Mouse (Mus musculus) liver, embryonic 14.5 days (tissue): ENCODE results near the gene Olfr1026. TPM values are rescaled to one million over a fixed set of nuclear protein-coding genes. Genes with fewer than 3 reads are reported as not detected.

ENCODE experiments used
- ATAC-seq: fragments of 200-750 bp; cut with Nextera tagmentation; 2 replicates; pipeline ENCODE4 v1.8.0; 2017; ENCODE audit warnings: moderate number of reproducible peaks, mild to moderate bottlenecking, moderate library complexity; ENCODE audit not compliant: insufficient read depth
- DNase-seq, 3 experiments: peaks; one replicate each; pipeline ENCODE4 v3.0.0-alpha.2; 2012 to 2013; ENCODE audit warnings: low read depth in 3 of 3, low spot score in 3 of 3
- H3K27ac ChIP-seq: fragments of 300-500 bp; sonication (generic); 2 replicates; pipeline ENCODE4 v1.5.1; 2014; ENCODE audit warnings: moderate library complexity, mild to moderate bottlenecking, control low read depth, inconsistent platforms
- H3K27me3 ChIP-seq: fragments of 300-500 bp; sonication (generic); 2 replicates; pipeline ENCODE4 v1.6.1; 2014; ENCODE audit warnings: mild to moderate bottlenecking, low read length, moderate library complexity; ENCODE audit not compliant: control insufficient read depth, insufficient read depth
- H3K36me3 ChIP-seq: fragments of 300-500 bp; sonication (generic); replicated peaks from 2 replicates; pipeline ENCODE4 v1.6.1; 2014; ENCODE audit warnings: low read depth; ENCODE audit not compliant: control insufficient read depth, insufficient read depth
- H3K4me1 ChIP-seq, 2 experiments: fragments of 200-500 bp in 1 of 2; fragments of 300-500 bp in 1 of 2; sonication (generic) in 1 of 2; replicated peaks; 2 replicates each; pipeline ENCODE4 v1.6.1; 2012 to 2014; ENCODE audit warnings: antibody characterized with exemption in 1 of 2, inconsistent platforms in 1 of 2, low read length in 1 of 2; ENCODE audit not compliant: control insufficient read depth in 2 of 2, insufficient read depth in 2 of 2
- H3K4me2 ChIP-seq: fragments of 300-500 bp; sonication (generic); 2 replicates; pipeline ENCODE4 v1.6.1; 2014; ENCODE audit warnings: low read depth, mild to moderate bottlenecking, control low read depth, moderate library complexity
- H3K4me3 ChIP-seq, 2 experiments: fragments of 200-500 bp in 1 of 2; fragments of 300-500 bp in 1 of 2; sonication (generic) in 1 of 2; 2 replicates each; pipeline ENCODE4 v1.5.1; 2012 to 2014; ENCODE audit warnings: low read depth in 2 of 2, low read length in 2 of 2, mild to moderate bottlenecking in 2 of 2, control low read depth in 1 of 2, inconsistent platforms in 1 of 2, moderate library complexity in 1 of 2; ENCODE audit not compliant: insufficient read depth in 1 of 2
- H3K9ac ChIP-seq: fragments of 300-500 bp; sonication (generic); replicated peaks from 2 replicates; pipeline ENCODE4 v1.6.1; 2014; ENCODE audit warnings: mild to moderate bottlenecking, control low read depth, moderate library complexity
- H3K9me3 ChIP-seq: fragments of 300-500 bp; sonication (generic); 2 replicates; pipeline ENCODE4 v1.6.1; 2016; ENCODE audit warnings: low read length, mixed read lengths; ENCODE audit not compliant: control insufficient read depth
- CTCF ChIP-seq: IDR thresholded peaks from 2 replicates; pipeline ENCODE4 v1.5.1; 2016; ENCODE audit warnings: antibody characterized with exemption, low read depth, control low read depth
- EP300 ChIP-seq: IDR thresholded peaks from 2 replicates; pipeline ENCODE4 v1.6.1; 2016; ENCODE audit warnings: antibody characterized with exemption, low read depth
- WGBS: fragments of 180-500 bp; shearing (Covaris S2); extraction: QIAGEN DNeasy Blood & Tissue Kit; methylation state at CpG from one replicate; pipeline ENCODE4 v1.1.7; 2014; ENCODE audit not compliant: insufficient replicate concordance; 5-methylcytosine and 5-hydroxymethylcytosine counted together
- polyA plus RNA-seq, 2 experiments: library from polyadenylated mRNA; depleted of rRNA in 1 of 2; stranded (reverse) in 1 of 2; unstranded in 1 of 2; fragments of >200 nt; fragmentation: Nextera tagmentation in 1 of 2; extraction: Ambion mirVana in 1 of 2; gene quantifications; 2 replicates each; pipeline versions ENCODE4 v1.2.1 to v1.2.3; 2012 to 2014

Olfr1026 gene
- polyA plus RNA-seq, 2 experiments, result not detected

- Histone ChIP-seq H3K4me2 (no peak within 1 kb of the TSS), H3K4me1 (no peaks in the 10 kb centered on the region), H3K27ac (no peak within 1 kb of the TSS), H3K27me3 (no peaks in the 10 kb centered on the region), H3K9ac (no peak within 1 kb of the TSS), H3K36me3 (no peaks in the 10 kb centered on the region), H3K4me3 (no peak within 1 kb of the TSS), H3K9me3 (no peaks in the 10 kb centered on the region)
- TF ChIP-seq EP300, result no peak
- no peak for TF ChIP-seq CTCF
- ATAC-seq (no peak), DNase-seq (no peak)
- 28% methylated on average over 1 of the region's 1 CpGs for WGBS
Measured at GRCm38 (mm10) chr2:85950137-85950536, 28.8 kb downstream of the Olfr1026 start, which contains the start of gene Olfr1028. Gene Olfr1028, plus strand, starts transcription at chr2:85950437.

- Histone ChIP-seq H3K27me3 (no peaks in the 10 kb centered on the region), H3K9me3 (no peaks in the 10 kb centered on the region), H3K4me3 (no peak within 1 kb of the TSS), H3K4me2 (no peak within 1 kb of the TSS), H3K27ac (no peak within 1 kb of the TSS), H3K4me1 (no peaks in the 10 kb centered on the region), H3K36me3 (no peaks in the 10 kb centered on the region), H3K9ac (no peak within 1 kb of the TSS)
- no peak for DNase-seq
- TF ChIP-seq CTCF (no peak), EP300 (no peak)
- no peak for ATAC-seq
- 56% methylated on average over 2 of the region's 2 CpGs for WGBS
Measured at GRCm38 (mm10) chr2:85973595-85973994, 52.2 kb downstream of the Olfr1026 start, which contains the start of gene Olfr1029. Gene Olfr1029, plus strand, starts transcription at chr2:85973895.

Other genes with a start within 250 kb of the Olfr1026 start
- gene Olfr1006, start 242.8 kb upstream of the Olfr1026 start, polyA plus RNA-seq (2012; rRNA removed), result not detected in 2 replicates
- not detected in 2 replicates for gene Olfr1006, start 242.8 kb upstream of the Olfr1026 start, polyA plus RNA-seq (2014; fragmentation: Nextera tagmentation; extraction: Ambion mirVana)
- not detected in 2 replicates for gene Olfr1008, start 232.1 kb upstream of the Olfr1026 start, polyA plus RNA-seq (2012; rRNA removed)
- gene Olfr1008, start 232.1 kb upstream of the Olfr1026 start, polyA plus RNA-seq (2014; fragmentation: Nextera tagmentation; extraction: Ambion mirVana), result not detected in 2 replicates
- gene Olfr1009, start 206.1 kb upstream of the Olfr1026 start, polyA plus RNA-seq (2012; rRNA removed), result not detected in 2 replicates
- not detected in 2 replicates for gene Olfr1009, start 206.1 kb upstream of the Olfr1026 start, polyA plus RNA-seq (2014; fragmentation: Nextera tagmentation; extraction: Ambion mirVana)
- gene Olfr1012, start 158.8 kb upstream of the Olfr1026 start, polyA plus RNA-seq (2012; rRNA removed), result not detected in 2 replicates
- gene Olfr1012, start 158.8 kb upstream of the Olfr1026 start, polyA plus RNA-seq (2014; fragmentation: Nextera tagmentation; extraction: Ambion mirVana), result not detected in 2 replicates
- not detected in 2 replicates for gene Olfr1013, start 154.5 kb upstream of the Olfr1026 start, polyA plus RNA-seq (2012; rRNA removed)
- not detected in 2 replicates for gene Olfr1013, start 154.5 kb upstream of the Olfr1026 start, polyA plus RNA-seq (2014; fragmentation: Nextera tagmentation; extraction: Ambion mirVana)
- not detected in 2 replicates for gene Olfr1014, start 148.8 kb upstream of the Olfr1026 start, polyA plus RNA-seq (2012; rRNA removed)
- not detected in 2 replicates for gene Olfr1014, start 148.8 kb upstream of the Olfr1026 start, polyA plus RNA-seq (2014; fragmentation: Nextera tagmentation; extraction: Ambion mirVana)
- gene Olfr1015, start 139.5 kb upstream of the Olfr1026 start, polyA plus RNA-seq (2012; rRNA removed), result not detected in 2 replicates
- not detected in 2 replicates for gene Olfr1015, start 139.5 kb upstream of the Olfr1026 start, polyA plus RNA-seq (2014; fragmentation: Nextera tagmentation; extraction: Ambion mirVana)
- gene Olfr1016, start 119.0 kb upstream of the Olfr1026 start, polyA plus RNA-seq (2012; rRNA removed), result not detected in 2 replicates
- gene Olfr1016, start 119.0 kb upstream of the Olfr1026 start, polyA plus RNA-seq (2014; fragmentation: Nextera tagmentation; extraction: Ambion mirVana), result not detected in 2 replicates
- not detected in 2 replicates for gene Olfr1018, start 103.1 kb upstream of the Olfr1026 start, polyA plus RNA-seq (2012; rRNA removed)
- gene Olfr1018, start 103.1 kb upstream of the Olfr1026 start, polyA plus RNA-seq (2014; fragmentation: Nextera tagmentation; extraction: Ambion mirVana), result not detected in 2 replicates
- not detected in 2 replicates for gene Olfr1019, start 76.1 kb upstream of the Olfr1026 start, polyA plus RNA-seq (2012; rRNA removed)
- not detected in 2 replicates for gene Olfr1019, start 76.1 kb upstream of the Olfr1026 start, polyA plus RNA-seq (2014; fragmentation: Nextera tagmentation; extraction: Ambion mirVana)
- gene Olfr1020, start 74.5 kb upstream of the Olfr1026 start, polyA plus RNA-seq (2012; rRNA removed), result not detected in 2 replicates
- not detected in 2 replicates for gene Olfr1020, start 74.5 kb upstream of the Olfr1026 start, polyA plus RNA-seq (2014; fragmentation: Nextera tagmentation; extraction: Ambion mirVana)
- not detected in 2 replicates for gene Olfr1022, start 53.0 kb upstream of the Olfr1026 start, polyA plus RNA-seq (2012; rRNA removed)
- gene Olfr1022, start 53.0 kb upstream of the Olfr1026 start, polyA plus RNA-seq (2014; fragmentation: Nextera tagmentation; extraction: Ambion mirVana), result not detected in 2 replicates
- gene Olfr1023, start 35.9 kb upstream of the Olfr1026 start, polyA plus RNA-seq (2012; rRNA removed), result not detected in 2 replicates
- gene Olfr1023, start 35.9 kb upstream of the Olfr1026 start, polyA plus RNA-seq (2014; fragmentation: Nextera tagmentation; extraction: Ambion mirVana), result not detected in 2 replicates
- not detected in 2 replicates for gene Olfr1024, start 16.5 kb upstream of the Olfr1026 start, polyA plus RNA-seq (2012; rRNA removed)
- not detected in 2 replicates for gene Olfr1024, start 16.5 kb upstream of the Olfr1026 start, polyA plus RNA-seq (2014; fragmentation: Nextera tagmentation; extraction: Ambion mirVana)
- gene Olfr1025-ps1, start 6.4 kb upstream of the Olfr1026 start, polyA plus RNA-seq (2012; rRNA removed), result not detected in 2 replicates
- gene Olfr1025-ps1, start 6.4 kb upstream of the Olfr1026 start, polyA plus RNA-seq (2014; fragmentation: Nextera tagmentation; extraction: Ambion mirVana), result not detected in 2 replicates
- gene Olfr1028, start 28.9 kb downstream of the Olfr1026 start, polyA plus RNA-seq (2012; rRNA removed), result not detected in 2 replicates
- not detected in 2 replicates for gene Olfr1028, start 28.9 kb downstream of the Olfr1026 start, polyA plus RNA-seq (2014; fragmentation: Nextera tagmentation; extraction: Ambion mirVana)
- gene Olfr1029, start 52.3 kb downstream of the Olfr1026 start, polyA plus RNA-seq (2012; rRNA removed), result not detected in 2 replicates
- gene Olfr1029, start 52.3 kb downstream of the Olfr1026 start, polyA plus RNA-seq (2014; fragmentation: Nextera tagmentation; extraction: Ambion mirVana), result not detected in 2 replicates
- gene Olfr1030, start 57.7 kb downstream of the Olfr1026 start, polyA plus RNA-seq (2012; rRNA removed), result not detected in 2 replicates
- gene Olfr1030, start 57.7 kb downstream of the Olfr1026 start, polyA plus RNA-seq (2014; fragmentation: Nextera tagmentation; extraction: Ambion mirVana), result not detected in 2 replicates
- gene Olfr1031, start 68.7 kb downstream of the Olfr1026 start, polyA plus RNA-seq (2012; rRNA removed), result not detected in 2 replicates
- gene Olfr1031, start 68.7 kb downstream of the Olfr1026 start, polyA plus RNA-seq (2014; fragmentation: Nextera tagmentation; extraction: Ambion mirVana), result not detected in 2 replicates
- not detected in 2 replicates for gene Olfr1032, start 84.0 kb downstream of the Olfr1026 start, polyA plus RNA-seq (2012; rRNA removed)
- not detected in 2 replicates for gene Olfr1032, start 84.0 kb downstream of the Olfr1026 start, polyA plus RNA-seq (2014; fragmentation: Nextera tagmentation; extraction: Ambion mirVana)
- 0.19 and 0.27 TPM in 2 replicates for gene Olfr1033, start 99.1 kb downstream of the Olfr1026 start, polyA plus RNA-seq (2012; rRNA removed)
- gene Olfr1033, start 99.1 kb downstream of the Olfr1026 start, polyA plus RNA-seq (2014; fragmentation: Nextera tagmentation; extraction: Ambion mirVana), result 0.51 and 0.61 TPM in 2 replicates
- 0.06 TPM in 2 replicates for gene Olfr1034, start 124.3 kb downstream of the Olfr1026 start, polyA plus RNA-seq (2012; rRNA removed)
- gene Olfr1034, start 124.3 kb downstream of the Olfr1026 start, polyA plus RNA-seq (2014; fragmentation: Nextera tagmentation; extraction: Ambion mirVana), result 0.04 TPM in 1 of 2 replicates, not detected in the other
- gene Olfr1036, start 152.4 kb downstream of the Olfr1026 start, polyA plus RNA-seq (2012; rRNA removed), result not detected in 2 replicates
- not detected in 2 replicates for gene Olfr1036, start 152.4 kb downstream of the Olfr1026 start, polyA plus RNA-seq (2014; fragmentation: Nextera tagmentation; extraction: Ambion mirVana)
- gene Olfr1037, start 165.8 kb downstream of the Olfr1026 start, polyA plus RNA-seq (2012; rRNA removed), result not detected in 2 replicates
- not detected in 2 replicates for gene Olfr1037, start 165.8 kb downstream of the Olfr1026 start, polyA plus RNA-seq (2014; fragmentation: Nextera tagmentation; extraction: Ambion mirVana)
- gene Olfr1039, start 214.4 kb downstream of the Olfr1026 start, polyA plus RNA-seq (2012; rRNA removed), result not detected in 2 replicates
- gene Olfr1039, start 214.4 kb downstream of the Olfr1026 start, polyA plus RNA-seq (2014; fragmentation: Nextera tagmentation; extraction: Ambion mirVana), result not detected in 2 replicates
- gene Olfr1040, start 225.2 kb downstream of the Olfr1026 start, polyA plus RNA-seq (2012; rRNA removed), result not detected in 2 replicates
- gene Olfr1040, start 225.2 kb downstream of the Olfr1026 start, polyA plus RNA-seq (2014; fragmentation: Nextera tagmentation; extraction: Ambion mirVana), result not detected in 2 replicates
- gene Olfr1042, start 240.3 kb downstream of the Olfr1026 start, polyA plus RNA-seq (2012; rRNA removed), result not detected in 2 replicates
- gene Olfr1042, start 240.3 kb downstream of the Olfr1026 start, polyA plus RNA-seq (2014; fragmentation: Nextera tagmentation; extraction: Ambion mirVana), result not detected in 2 replicates
- gene Olfr1043, start 246.0 kb downstream of the Olfr1026 start, polyA plus RNA-seq (2012; rRNA removed), result not detected in 2 replicates
- not detected in 2 replicates for gene Olfr1043, start 246.0 kb downstream of the Olfr1026 start, polyA plus RNA-seq (2014; fragmentation: Nextera tagmentation; extraction: Ambion mirVana)